Mouse (Mus musculus): ENCODE data around the gene Adgrv1. TPM values are rescaled to one million over a fixed set of nuclear protein-coding genes. Genes with fewer than 3 reads are reported as not detected.

The Adgrv1 gene
- polyA plus RNA-seq, 1 experiment: 0.56 TPM

DNA sequence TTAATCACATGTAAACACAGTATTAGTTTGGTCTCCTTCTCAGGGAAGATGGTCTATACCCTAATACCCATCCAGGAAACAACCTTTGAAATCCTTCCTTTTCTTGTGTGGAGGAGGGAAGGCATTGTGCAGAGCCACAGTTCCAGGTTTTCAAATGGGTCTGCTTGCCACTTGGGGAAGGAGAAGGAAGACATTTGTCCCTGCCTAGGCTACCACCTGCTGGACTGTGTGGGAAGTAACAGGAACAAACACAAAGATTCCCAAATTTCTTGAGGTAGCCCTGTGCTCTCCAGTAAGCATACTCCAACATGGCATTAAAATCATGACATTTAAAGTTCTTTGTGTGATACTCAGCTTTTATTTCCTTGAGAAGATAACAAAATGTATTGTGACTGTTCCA, 477.6 kb downstream of the Adgrv1 start:
- H3K36me3 ChIP-seq (ENCODE audit: control insufficient read depth, insufficient read depth, low read length): no peaks in the 10 kb centered on the region
- DNase-seq: peak; percentile 70
- no peaks in the 10 kb centered on the region for H3K27me3 ChIP-seq (replicated peaks; ENCODE audit: control insufficient read depth, insufficient read depth, low read length)
- H3K4me1 ChIP-seq (ENCODE audit: control insufficient read depth, insufficient read depth, low read length): no peaks in the 10 kb centered on the region
- no peak overlapping the region for H3K4me3 ChIP-seq (ENCODE audit: insufficient read depth, low read depth, low read length)
- H3K27ac ChIP-seq (ENCODE audit: insufficient read depth, low read depth, low read length): no peak overlapping the region
- TF ChIP-seq CTCF (conservative IDR thresholded peaks at IDR 0.05; ENCODE audit: insufficient read depth, insufficient read length, low read depth, low read length) (peak; percentile 80), POLR2A (IDR thresholded peaks at IDR 0.05; ENCODE audit: low read depth, low read length) (no peak)

- H3K27me3 ChIP-seq (replicated peaks; ENCODE audit: control insufficient read depth, insufficient read depth, low read length): no peaks in the 10 kb centered on the region
- WGBS: 86% methylated on average over 1 of the region's 1 CpGs
- H3K27ac ChIP-seq (ENCODE audit: insufficient read depth, low read depth, low read length): no peak overlapping the region
- H3K36me3 ChIP-seq (ENCODE audit: control insufficient read depth, insufficient read depth, low read length): no peaks in the 10 kb centered on the region
- H3K4me1 ChIP-seq (ENCODE audit: control insufficient read depth, insufficient read depth, low read length): no peaks in the 10 kb centered on the region
- no peak overlapping the region for H3K4me3 ChIP-seq (ENCODE audit: insufficient read depth, low read depth, low read length)
- TF ChIP-seq CTCF (conservative IDR thresholded peaks at IDR 0.05; ENCODE audit: insufficient read depth, insufficient read length, low read depth, low read length): no peak
- TF ChIP-seq POLR2A (IDR thresholded peaks at IDR 0.05; ENCODE audit: low read depth, low read length): no peak
- DNase-seq: no peak
Measured at GRCm38 (mm10) chr13:81144434-81144833, 488.5 kb downstream of the Adgrv1 start.

GRCm38 (mm10) chr13:81142268-81142884, 490.6 kb downstream of the Adgrv1 start:
- WGBS: 75% methylated on average over 6 of the region's 6 CpGs
- Histone ChIP-seq H3K27me3 (replicated peaks; ENCODE audit: control insufficient read depth, insufficient read depth, low read length) (no peaks in the 10 kb centered on the region), H3K4me3 (ENCODE audit: insufficient read depth, low read depth, low read length) (no peak overlapping the region), H3K4me1 (ENCODE audit: control insufficient read depth, insufficient read depth, low read length) (no peaks in the 10 kb centered on the region), H3K36me3 (ENCODE audit: control insufficient read depth, insufficient read depth, low read length) (no peaks in the 10 kb centered on the region), H3K27ac (ENCODE audit: insufficient read depth, low read depth, low read length) (no peak overlapping the region)
- TF ChIP-seq POLR2A (IDR thresholded peaks at IDR 0.05; ENCODE audit: low read depth, low read length) (no peak), CTCF (conservative IDR thresholded peaks at IDR 0.05; ENCODE audit: insufficient read depth, insufficient read length, low read depth, low read length) (no peak)
- no peak for DNase-seq

DNA sequence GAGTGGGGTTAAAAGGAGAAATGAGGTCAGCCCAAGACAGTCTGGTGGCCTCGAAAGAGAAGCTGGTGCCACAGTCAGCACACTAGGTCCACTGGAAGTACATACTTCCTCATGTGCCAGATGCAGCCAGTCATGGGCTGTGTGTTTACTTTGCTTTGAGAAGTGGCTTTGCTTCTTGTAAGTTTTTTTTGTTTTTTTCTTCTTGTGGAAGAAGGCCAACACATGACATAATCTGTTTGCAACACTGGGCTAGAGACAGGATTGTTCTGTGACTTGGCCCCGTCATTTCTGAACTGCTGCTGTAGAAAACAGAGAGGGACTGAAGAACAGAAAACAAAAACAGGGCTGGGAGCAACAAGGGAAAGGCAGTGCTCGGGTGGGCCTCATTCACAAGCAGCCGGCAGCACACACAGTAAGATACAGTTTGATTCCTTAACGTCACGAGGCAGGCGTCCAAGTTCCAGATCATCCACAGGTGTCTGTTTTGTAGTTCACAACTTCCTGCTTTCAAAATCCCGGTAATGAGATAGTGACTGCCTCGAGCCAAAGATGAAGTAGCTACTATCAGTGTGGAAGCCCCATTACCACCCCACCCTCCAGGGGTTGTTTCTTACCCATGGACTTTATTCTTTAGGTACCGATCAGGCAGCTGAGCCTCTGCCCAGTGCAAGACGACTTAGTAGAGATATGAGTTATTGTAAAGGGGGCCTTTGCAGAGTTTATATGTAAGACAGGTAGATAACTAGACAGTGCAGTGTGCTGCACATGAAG, 496.1 kb downstream of the Adgrv1 start:
- Histone ChIP-seq H3K27ac (ENCODE audit: insufficient read depth, low read depth, low read length) (peak overlapping the region; percentile 67), H3K36me3 (ENCODE audit: control insufficient read depth, insufficient read depth, low read length) (no peaks in the 10 kb centered on the region), H3K4me1 (ENCODE audit: control insufficient read depth, insufficient read depth, low read length) (peaks cover 21% of the 10 kb centered on the region), H3K4me3 (ENCODE audit: insufficient read depth, low read depth, low read length) (no peak overlapping the region), H3K27me3 (replicated peaks; ENCODE audit: control insufficient read depth, insufficient read depth, low read length) (no peaks in the 10 kb centered on the region)
- TF ChIP-seq CTCF (conservative IDR thresholded peaks at IDR 0.05; ENCODE audit: insufficient read depth, insufficient read length, low read depth, low read length) (no peak), POLR2A (IDR thresholded peaks at IDR 0.05; ENCODE audit: low read depth, low read length) (no peak)
- 49% methylated on average over 11 of the region's 11 CpGs for WGBS
- DNase-seq: peak; percentile 75

GRCm38 (mm10) chr13:81135953-81136352, 497.0 kb downstream of the Adgrv1 start:
- Histone ChIP-seq H3K36me3 (ENCODE audit: control insufficient read depth, insufficient read depth, low read length) (no peaks in the 10 kb centered on the region), H3K4me3 (ENCODE audit: insufficient read depth, low read depth, low read length) (no peak overlapping the region), H3K27ac (ENCODE audit: insufficient read depth, low read depth, low read length) (peak overlapping the region; percentile 9; the same call in 1 of the 2 replicates), H3K4me1 (ENCODE audit: control insufficient read depth, insufficient read depth, low read length) (peaks cover 21% of the 10 kb centered on the region), H3K27me3 (replicated peaks; ENCODE audit: control insufficient read depth, insufficient read depth, low read length) (no peaks in the 10 kb centered on the region)
- TF ChIP-seq CTCF (conservative IDR thresholded peaks at IDR 0.05; ENCODE audit: insufficient read depth, insufficient read length, low read depth, low read length): no peak
- TF ChIP-seq POLR2A (IDR thresholded peaks at IDR 0.05; ENCODE audit: low read depth, low read length): no peak
- 55% methylated on average over 10 of the region's 10 CpGs for whole genome bisulfite sequencing
- no peak for DNase-seq

GRCm38 (mm10) chr13:81134412-81134811, 498.5 kb downstream of the Adgrv1 start:
- Histone ChIP-seq H3K27ac (ENCODE audit: insufficient read depth, low read depth, low read length) (no peak overlapping the region), H3K4me3 (ENCODE audit: insufficient read depth, low read depth, low read length) (no peak overlapping the region), H3K36me3 (ENCODE audit: control insufficient read depth, insufficient read depth, low read length) (no peaks in the 10 kb centered on the region), H3K4me1 (ENCODE audit: control insufficient read depth, insufficient read depth, low read length) (peaks cover 21% of the 10 kb centered on the region), H3K27me3 (replicated peaks; ENCODE audit: control insufficient read depth, insufficient read depth, low read length) (no peaks in the 10 kb centered on the region)
- DNase-seq: no peak
- TF ChIP-seq CTCF (conservative IDR thresholded peaks at IDR 0.05; ENCODE audit: insufficient read depth, insufficient read length, low read depth, low read length) (no peak), POLR2A (IDR thresholded peaks at IDR 0.05; ENCODE audit: low read depth, low read length) (no peak)

GRCm38 (mm10) chr13:81133336-81133735, 499.6 kb downstream of the Adgrv1 start:
- WGBS: 56% methylated on average over 4 of the region's 4 CpGs
- H3K36me3 ChIP-seq (ENCODE audit: control insufficient read depth, insufficient read depth, low read length): no peaks in the 10 kb centered on the region
- no peaks in the 10 kb centered on the region for H3K27me3 ChIP-seq (replicated peaks; ENCODE audit: control insufficient read depth, insufficient read depth, low read length)
- no peak overlapping the region for H3K4me3 ChIP-seq (ENCODE audit: insufficient read depth, low read depth, low read length)
- peak; percentile 68 for DNase-seq
- H3K4me1 ChIP-seq (ENCODE audit: control insufficient read depth, insufficient read depth, low read length): peaks cover 21% of the 10 kb centered on the region
- TF ChIP-seq POLR2A (IDR thresholded peaks at IDR 0.05; ENCODE audit: low read depth, low read length) (no peak), CTCF (conservative IDR thresholded peaks at IDR 0.05; ENCODE audit: insufficient read depth, insufficient read length, low read depth, low read length) (no peak)
- H3K27ac ChIP-seq (ENCODE audit: insufficient read depth, low read depth, low read length): peak overlapping the region; percentile 71; the same call in 1 of the 2 replicates

Measured in kidney, adult 2 months (tissue).